2 mouse cellular contexts compared by ENCODE assay signal in the genomic region with DNA sequence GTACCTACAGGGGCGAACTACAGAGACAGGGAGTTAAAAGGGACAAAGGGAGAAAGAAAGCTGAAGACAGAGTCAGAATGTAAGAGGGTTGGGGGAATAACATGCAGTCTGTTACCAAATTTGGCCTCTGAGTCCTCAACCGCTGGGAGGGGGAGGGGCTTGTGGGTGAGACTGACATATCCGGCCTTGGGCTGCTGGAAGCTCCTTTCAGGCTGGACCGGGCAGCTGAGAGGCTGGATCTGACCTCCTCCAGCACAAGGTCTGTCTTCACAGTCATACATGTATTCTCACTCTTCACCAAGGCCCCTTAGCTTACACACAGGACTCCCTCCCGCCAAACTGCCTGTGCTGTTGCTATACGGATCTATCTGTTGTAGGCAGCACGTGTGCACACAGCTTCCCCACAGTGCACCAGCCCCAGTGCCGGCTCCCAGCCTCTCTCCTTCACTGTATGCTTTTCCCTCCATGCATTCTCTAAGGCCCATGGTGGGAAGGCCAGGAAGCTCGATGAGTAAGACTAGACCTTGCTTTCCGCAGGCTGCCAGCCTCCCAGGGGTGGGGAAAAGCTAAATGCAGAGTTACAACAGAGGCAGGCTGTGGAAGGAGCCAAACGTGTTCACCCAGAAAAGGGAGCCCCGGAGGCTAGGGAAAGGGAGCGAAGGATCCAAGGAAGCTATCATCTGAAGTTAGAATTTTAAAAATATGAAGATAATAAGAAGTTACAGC.
TF ChIP-seq lines count a peak whose summit lies in the region.

No protein-coding gene starts in this region.

TF ChIP-seq in MEL, 35 proteins besides CTCF, POLR2A, EP300 and RAD21:
- TF ChIP-seq USF1 (IDR thresholded peaks at IDR 0.05; ENCODE audit: low read depth, low read length) = peak; percentile 59; the same call in 1 of the 2 replicates
- no peak for TF ChIP-seq ZC3H11A (IDR thresholded peaks at IDR 0.05; ENCODE audit: low read depth, low read length)
- peak; percentile 69; the same call in 1 of the 2 replicates for TF ChIP-seq MYC (IDR thresholded peaks at IDR 0.05; ENCODE audit: low read depth, low read length)
- TF ChIP-seq SIN3A (IDR thresholded peaks at IDR 0.05; ENCODE audit: low read length) = peak; percentile 46; the same call in 1 of the 2 replicates
- TF ChIP-seq MXI1 (IDR thresholded peaks at IDR 0.05; ENCODE audit: low read depth, low read length) = peak; percentile 95
- TF ChIP-seq BHLHE40 (IDR thresholded peaks at IDR 0.05; ENCODE audit: borderline replicate concordance, low read depth, low read length) = 0 out of 2 replicates have a peak, but pooled peaks have one; percentile 19
- peak; percentile 84 for TF ChIP-seq MAX (IDR thresholded peaks at IDR 0.05; ENCODE audit: low read length)
- TF ChIP-seq UBTF (IDR thresholded peaks at IDR 0.05; ENCODE audit: borderline replicate concordance, insufficient read depth, low read depth, low read length) = no peak

TF ChIP-seq in myocyte, 11 proteins besides CTCF, POLR2A, EP300 and RAD21:
- TF ChIP-seq SRF (IDR thresholded peaks at IDR 0.05; ENCODE audit: control insufficient read depth, insufficient read length, low read depth) (peak; percentile 97), USF1 (IDR thresholded peaks at IDR 0.05; ENCODE audit: low read depth) (no peak), MYOD1 (IDR thresholded peaks at IDR 0.05; ENCODE audit: control insufficient read depth in 1 of 3, insufficient read length in 2 of 3, low read depth in 2 of 3) (peak in 1 of 3 experiments; percentile 39), POLR2AphosphoS2 (IDR thresholded peaks at IDR 0.05; ENCODE audit: insufficient read length, low read depth) (peak; percentile 76), MAX (IDR thresholded peaks at IDR 0.05; ENCODE audit: low read depth) (no peak)
